Mouse (Mus musculus): ENCODE data around the gene Klra6.
"Not testable (repeated sequence)": the region's sequence is repeated elsewhere in the genome, so short reads cannot be mapped to it uniquely, and the experiment has no call there.

The Klra6 gene

GRCm38 (mm10) chr6:130026854-130027253, at the start of gene Klra6:
Klra6 (minus strand) TSS chr6:130026954.
- no peak for DNase-seq (ENCODE audit: low read depth, low spot score)

- DNase-seq (ENCODE audit: low read depth, low spot score): not testable (repeated sequence)
These were observed 40.4 kb upstream of the Klra6 start, which contains the start of gene Klra4 for GRCm38 (mm10) chr6:130067171-130067570. Klra4 (minus strand) TSS chr6:130067271.

- DNase-seq (ENCODE audit: low read depth, low spot score): no peak
These were observed 38.4 kb upstream of the Klra6 start for GRCm38 (mm10) chr6:130065196-130065595.

GRCm38 (mm10) chr6:130035146-130035545, 8.4 kb upstream of the Klra6 start:
- not testable (repeated sequence) for DNase-seq (ENCODE audit: low read depth, low spot score)

DNA sequence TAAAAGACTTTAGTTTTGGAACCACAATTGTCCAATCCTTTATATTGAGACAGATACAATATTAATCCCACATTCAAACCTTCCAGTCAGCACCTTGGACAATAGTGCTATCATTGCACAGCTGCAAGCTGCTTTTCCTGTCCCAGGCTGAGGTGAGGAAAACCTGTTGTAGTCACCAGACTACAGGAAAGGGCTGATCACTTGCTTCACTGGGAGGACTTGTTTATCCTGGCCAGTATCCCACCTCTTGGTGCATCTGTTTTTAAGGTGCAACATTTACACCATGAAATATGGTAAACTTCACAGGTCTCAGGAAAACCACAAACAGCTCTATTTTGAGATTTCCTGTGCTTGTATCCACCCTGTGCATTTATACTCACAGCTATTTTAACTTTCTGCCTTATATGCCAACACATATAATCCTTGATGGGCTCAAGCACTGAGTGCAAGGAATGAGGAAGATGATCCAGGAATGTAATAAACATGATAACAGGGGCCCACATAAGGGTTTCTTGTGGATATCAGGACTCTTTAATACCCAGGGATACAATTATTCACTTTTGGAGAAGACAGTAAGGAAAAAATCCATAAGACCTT, 4.8 kb upstream of the Klra6 start:
- DNase-seq (ENCODE audit: low read depth, low spot score): not testable (repeated sequence)

Data from R1 (cell line).